Mouse (Mus musculus) midbrain, embryonic 10.5 days (tissue): ENCODE results near the gene Gm20388. TPM values are rescaled to one million over a fixed set of nuclear protein-coding genes. Genes with fewer than 3 reads are reported as not detected.

ENCODE experiments used
- DNase-seq: peaks from one replicate; pipeline ENCODE4 v3.0.0-alpha.2; 2017; ENCODE audit warnings: low spot score
- H3K27ac ChIP-seq: fragments of 300-500 bp; sonication (generic); replicated peaks from 2 replicates; pipeline ENCODE4 v1.5.1; 2016; ENCODE audit warnings: mild to moderate bottlenecking
- H3K27me3 ChIP-seq: fragments of 300-500 bp; sonication (generic); 2 replicates; pipeline ENCODE4 v1.6.1; 2016; ENCODE audit warnings: low read depth, mild to moderate bottlenecking; ENCODE audit not compliant: poor library complexity, severe bottlenecking
- H3K36me3 ChIP-seq: fragments of 300-500 bp; sonication (generic); 2 replicates; pipeline ENCODE4 v1.6.1; 2016; ENCODE audit warnings: mild to moderate bottlenecking, moderate library complexity
- H3K4me1 ChIP-seq: fragments of 300-500 bp; sonication (generic); 2 replicates; pipeline ENCODE4 v1.6.1; 2016
- H3K4me3 ChIP-seq: fragments of 300-500 bp; sonication (generic); 2 replicates; pipeline ENCODE4 v1.5.1; 2016; ENCODE audit warnings: mild to moderate bottlenecking, moderate library complexity
- H3K9me3 ChIP-seq: fragments of 300-500 bp; sonication (generic); replicated peaks from 2 replicates; pipeline ENCODE4 v1.6.1; 2016; ENCODE audit warnings: mild to moderate bottlenecking
- WGBS: fragments of 180-500 bp; shearing (Covaris S2); methylation state at CpG from one replicate; pipeline ENCODE4 v1.1.7; 2016; 5-methylcytosine and 5-hydroxymethylcytosine counted together
- polyA plus RNA-seq: library from polyadenylated mRNA; unstranded; fragments of >200 nt; fragmentation: Nextera tagmentation; extraction: Ambion mirVana; gene quantifications from 2 replicates; pipeline ENCODE4 v1.2.1, GENCODE M21; 2016

Gm20388 gene
- polyA plus RNA-seq, 1 experiment from 2014 or later = 7.1 TPM

DNA sequence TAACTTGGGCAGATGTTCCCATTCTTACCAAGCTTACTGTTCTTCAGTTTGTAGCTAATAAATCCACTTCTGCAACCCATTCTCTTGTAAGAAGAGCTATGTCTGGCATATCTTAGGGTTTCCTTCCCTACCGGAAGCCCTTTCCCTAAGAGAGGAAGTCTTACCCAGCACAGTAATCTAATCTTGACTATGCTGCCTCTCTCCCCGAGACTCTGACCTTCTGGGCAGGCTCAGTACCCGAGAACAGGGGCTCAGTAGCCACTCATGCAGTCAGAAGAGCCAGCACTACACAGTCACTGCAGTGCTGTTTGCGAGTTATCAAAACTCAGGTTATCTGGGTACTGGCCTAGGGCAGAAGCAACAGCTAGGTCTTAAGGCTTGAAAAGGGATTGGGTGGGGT is 2987.4 kb downstream of the Gm20388 start:
- no peak for DNase-seq
- no peaks in the 10 kb centered on the region for H3K9me3 ChIP-seq
- H3K4me3 ChIP-seq = no peak overlapping the region
- no peaks in the 10 kb centered on the region for H3K27me3 ChIP-seq
- H3K4me1 ChIP-seq = peaks cover 9% of the 10 kb centered on the region
- no peak overlapping the region for H3K27ac ChIP-seq
- WGBS = 89% methylated on average over 4 of the region's 4 CpGs
- H3K36me3 ChIP-seq = peaks cover 80% of the 10 kb centered on the region

- Histone ChIP-seq H3K4me3 (no peak overlapping the region), H3K36me3 (peaks cover 76% of the 10 kb centered on the region), H3K9me3 (no peaks in the 10 kb centered on the region), H3K4me1 (peaks cover 12% of the 10 kb centered on the region), H3K27me3 (no peaks in the 10 kb centered on the region), H3K27ac (no peak overlapping the region)
- 96% methylated on average over 12 of the region's 12 CpGs for WGBS
- no peak for DNase-seq
These were observed 2987.8 kb downstream of the Gm20388 start for GRCm38 (mm10) chr8:122898473-122898872.

DNA sequence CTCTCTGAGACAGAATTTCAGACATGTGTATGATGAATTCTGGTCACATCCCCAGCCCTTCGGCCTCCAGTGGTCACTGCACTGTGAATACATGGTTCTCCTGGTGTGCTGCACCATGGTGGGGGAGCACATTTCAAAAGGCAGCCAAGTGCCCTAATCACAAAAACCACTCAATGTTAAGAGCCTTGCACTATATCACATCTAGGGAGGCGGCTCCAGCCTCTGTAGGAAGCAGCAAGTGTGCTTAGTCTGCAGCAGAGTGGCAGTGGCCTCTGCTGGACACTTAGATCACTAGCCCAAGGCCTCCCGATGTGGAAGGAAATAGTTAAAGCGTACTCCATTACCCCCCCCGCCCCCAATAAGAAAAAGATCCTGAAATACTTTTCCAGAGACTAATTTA is 2988.4 kb downstream of the Gm20388 start:
- Histone ChIP-seq H3K9me3 (no peaks in the 10 kb centered on the region), H3K4me3 (no peak overlapping the region), H3K36me3 (peaks cover 69% of the 10 kb centered on the region), H3K27me3 (no peaks in the 10 kb centered on the region), H3K27ac (no peak overlapping the region), H3K4me1 (peaks cover 17% of the 10 kb centered on the region)
- DNase-seq = no peak
- 89% methylated on average over 5 of the region's 5 CpGs for WGBS

DNA sequence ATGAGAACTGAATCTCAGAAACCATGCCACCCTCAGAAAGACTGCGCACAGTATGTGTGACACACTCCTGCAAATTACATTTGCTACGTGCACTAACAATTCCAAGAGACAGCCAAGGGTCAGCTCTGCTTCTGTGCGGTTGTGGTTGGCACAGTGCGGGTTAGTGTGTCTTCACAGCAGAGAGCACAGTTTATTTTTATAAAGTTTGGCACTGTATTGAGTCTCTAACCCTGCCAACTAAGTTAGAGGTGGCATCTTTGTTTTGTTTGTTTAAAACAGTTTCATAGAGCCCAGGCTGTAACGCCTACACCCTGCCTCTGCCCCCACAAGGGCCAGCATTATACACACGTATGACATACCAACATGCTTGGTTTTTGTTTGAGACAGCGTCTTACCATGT is 2990.8 kb downstream of the Gm20388 start:
- H3K9me3 ChIP-seq = no peaks in the 10 kb centered on the region
- H3K27me3 ChIP-seq = no peaks in the 10 kb centered on the region
- H3K27ac ChIP-seq = no peak overlapping the region
- H3K36me3 ChIP-seq = peaks cover 56% of the 10 kb centered on the region
- DNase-seq = no peak
- 95% methylated on average over 7 of the region's 7 CpGs for WGBS
- peaks cover 30% of the 10 kb centered on the region for H3K4me1 ChIP-seq
- H3K4me3 ChIP-seq = no peak overlapping the region

- 89% methylated on average over 8 of the region's 8 CpGs for WGBS
- Histone ChIP-seq H3K9me3 (no peaks in the 10 kb centered on the region), H3K27ac (no peak overlapping the region), H3K36me3 (peaks cover 53% of the 10 kb centered on the region), H3K4me3 (no peak overlapping the region), H3K27me3 (no peaks in the 10 kb centered on the region), H3K4me1 (peaks cover 30% of the 10 kb centered on the region)
- no peak for DNase-seq
These were observed 2991.4 kb downstream of the Gm20388 start for GRCm38 (mm10) chr8:122901892-122902515.

DNA sequence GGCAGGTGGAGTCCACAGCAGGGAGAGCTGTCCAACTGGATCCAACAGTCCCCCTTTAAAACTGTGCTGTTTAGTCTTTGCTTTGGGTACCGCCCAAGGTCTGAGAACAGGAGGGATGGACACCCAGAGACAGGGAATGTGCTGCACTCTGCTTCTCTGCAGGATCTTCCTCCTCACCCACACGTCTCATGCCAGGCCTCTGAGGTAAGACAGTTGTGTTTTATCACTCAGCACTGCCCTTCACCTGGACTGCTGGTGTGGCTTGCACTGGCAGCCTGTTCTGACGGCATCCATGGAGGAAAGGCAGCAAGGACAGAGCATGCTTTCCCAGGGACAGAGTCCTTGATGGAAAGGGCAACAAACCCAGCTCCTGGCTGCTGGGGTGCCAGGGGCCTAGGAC is 2991.9 kb downstream of the Gm20388 start:
- Histone ChIP-seq H3K4me1 (peaks cover 30% of the 10 kb centered on the region), H3K27me3 (no peaks in the 10 kb centered on the region), H3K4me3 (no peak overlapping the region), H3K36me3 (peaks cover 53% of the 10 kb centered on the region), H3K9me3 (no peaks in the 10 kb centered on the region), H3K27ac (no peak overlapping the region)
- 71% methylated on average over 3 of the region's 3 CpGs for WGBS
- DNase-seq = no peak

DNA sequence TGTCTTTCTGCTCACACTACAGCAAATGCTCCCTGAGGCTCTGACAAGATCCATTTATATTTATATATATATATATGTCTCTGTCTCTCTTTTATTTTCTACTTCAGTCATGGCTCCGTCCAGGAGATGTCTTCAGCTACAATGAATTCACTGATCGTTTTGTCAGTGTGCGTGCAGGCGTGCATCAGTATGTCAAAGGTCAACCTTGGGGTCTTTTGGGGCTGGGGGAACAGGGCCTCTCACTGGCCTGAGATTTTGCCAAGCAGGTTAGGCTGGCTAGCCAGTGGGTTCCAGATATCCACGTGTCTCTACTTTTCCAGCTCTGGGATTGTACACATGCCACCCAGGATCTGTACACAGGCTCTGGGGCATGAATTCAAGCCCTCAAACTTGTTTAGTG is 2992.4 kb downstream of the Gm20388 start:
- no peak overlapping the region for H3K27ac ChIP-seq
- no peaks in the 10 kb centered on the region for H3K27me3 ChIP-seq
- H3K36me3 ChIP-seq = peaks cover 53% of the 10 kb centered on the region

GRCm38 (mm10) chr8:122904496-122904895 is 2993.9 kb downstream of the Gm20388 start:
- Histone ChIP-seq H3K27ac (no peak overlapping the region), H3K9me3 (no peaks in the 10 kb centered on the region), H3K4me3 (no peak overlapping the region), H3K4me1 (peaks cover 31% of the 10 kb centered on the region), H3K27me3 (no peaks in the 10 kb centered on the region), H3K36me3 (peaks cover 49% of the 10 kb centered on the region)
- 90% methylated on average over 11 of the region's 11 CpGs for WGBS
- no peak for DNase-seq

More for the DNA sequence above, 2992.4 kb downstream of the Gm20388 start:
- H3K9me3 ChIP-seq = no peaks in the 10 kb centered on the region
- 27% methylated on average over 5 of the region's 5 CpGs for whole genome bisulfite sequencing
- DNase-seq = no peak
- no peak overlapping the region for H3K4me3 ChIP-seq
- peaks cover 30% of the 10 kb centered on the region for H3K4me1 ChIP-seq

GRCm38 (mm10) chr8:122905346-122905745 is 2994.7 kb downstream of the Gm20388 start:
- no peaks in the 10 kb centered on the region for H3K27me3 ChIP-seq
- H3K4me3 ChIP-seq = no peak overlapping the region
- H3K9me3 ChIP-seq = no peaks in the 10 kb centered on the region
- peaks cover 39% of the 10 kb centered on the region for H3K4me1 ChIP-seq
- no peak overlapping the region for H3K27ac ChIP-seq
- H3K36me3 ChIP-seq = peaks cover 45% of the 10 kb centered on the region
- WGBS = 92% methylated on average over 4 of the region's 4 CpGs
- no peak for DNase-seq

DNA sequence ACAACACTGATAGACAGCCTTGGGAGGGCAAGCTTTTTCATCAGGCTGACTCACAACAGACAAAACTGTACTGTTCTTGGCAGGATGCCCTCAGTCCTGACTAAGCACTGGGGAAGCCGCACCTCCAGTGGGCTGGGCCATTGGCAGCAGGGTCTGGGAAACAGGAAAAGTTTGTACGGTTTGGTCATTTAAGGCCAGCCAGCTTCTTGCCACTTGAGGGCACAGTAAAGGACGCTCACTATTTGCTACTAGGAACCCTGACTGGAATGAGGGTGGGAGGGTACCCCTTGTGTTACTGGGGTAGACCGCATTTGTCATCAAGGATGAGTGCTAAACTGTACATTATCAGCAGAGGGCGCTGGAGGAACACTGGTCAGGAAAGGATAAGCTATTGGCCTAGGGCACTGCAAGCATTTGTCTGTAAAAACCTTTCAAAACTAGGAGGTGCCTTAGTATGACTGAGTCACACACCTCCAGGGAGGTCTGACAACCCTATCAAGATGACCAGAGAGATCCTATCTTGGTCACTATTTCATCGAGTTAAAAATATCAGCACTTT is 2995.9 kb downstream of the Gm20388 start:
- no peaks in the 10 kb centered on the region for H3K27me3 ChIP-seq
- WGBS = 63% methylated on average over 6 of the region's 6 CpGs
- H3K4me1 ChIP-seq = peaks cover 39% of the 10 kb centered on the region
- no peaks in the 10 kb centered on the region for H3K9me3 ChIP-seq
- peaks cover 41% of the 10 kb centered on the region for H3K36me3 ChIP-seq
- no peak overlapping the region for H3K27ac ChIP-seq
- H3K4me3 ChIP-seq = no peak overlapping the region
- peak; percentile 65 for DNase-seq

DNA sequence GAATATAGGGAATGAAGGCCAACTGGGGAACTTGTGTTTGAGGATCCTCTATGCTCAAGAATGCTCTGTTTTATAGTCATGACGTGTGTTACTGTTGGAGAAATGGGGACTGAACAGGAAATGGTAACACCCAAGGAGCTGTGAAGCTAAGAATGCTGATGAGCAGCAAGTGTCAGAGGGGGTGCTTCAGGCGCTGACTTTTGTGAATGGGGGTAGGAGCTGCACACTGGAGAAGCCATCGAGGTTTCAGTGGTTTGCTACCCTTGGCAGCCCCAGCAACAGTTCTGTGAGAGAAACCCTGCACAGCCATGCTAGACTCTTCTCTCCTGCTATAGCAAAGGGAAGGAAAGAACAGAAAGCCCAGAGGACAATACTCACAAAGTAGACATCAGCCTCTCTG is 3001.5 kb downstream of the Gm20388 start:
- H3K9me3 ChIP-seq = no peaks in the 10 kb centered on the region
- H3K36me3 ChIP-seq = peaks cover 73% of the 10 kb centered on the region
- no peak overlapping the region for H3K27ac ChIP-seq
- H3K27me3 ChIP-seq = no peaks in the 10 kb centered on the region
- peaks cover 9% of the 10 kb centered on the region for H3K4me1 ChIP-seq
- WGBS = 87% methylated on average over 3 of the region's 3 CpGs
- DNase-seq = no peak
- no peak overlapping the region for H3K4me3 ChIP-seq

DNA sequence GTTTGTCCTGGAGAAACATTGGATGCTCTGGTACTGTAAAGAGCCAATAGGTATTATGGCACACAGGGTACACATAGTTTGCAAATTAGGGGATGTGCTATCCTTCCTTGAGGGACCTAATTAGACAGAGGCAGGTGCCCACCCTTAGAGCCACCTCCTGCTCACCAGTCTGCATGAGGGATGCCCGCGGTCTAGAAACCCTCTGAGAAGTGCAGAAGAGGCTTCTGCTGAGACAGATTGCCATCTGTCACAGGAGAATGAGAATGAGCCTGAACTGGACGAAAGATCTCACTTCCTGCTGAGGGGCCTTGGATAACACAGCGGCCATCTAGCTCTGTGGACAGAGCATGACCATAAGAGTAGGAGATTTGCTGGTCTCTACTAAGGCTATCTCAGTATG is 3002.2 kb downstream of the Gm20388 start:
- Histone ChIP-seq H3K4me3 (no peak overlapping the region), H3K4me1 (peaks cover 15% of the 10 kb centered on the region), H3K9me3 (no peaks in the 10 kb centered on the region), H3K27ac (no peak overlapping the region), H3K27me3 (no peaks in the 10 kb centered on the region), H3K36me3 (peaks cover 66% of the 10 kb centered on the region)
- 93% methylated on average over 4 of the region's 4 CpGs for WGBS
- DNase-seq = no peak

DNA sequence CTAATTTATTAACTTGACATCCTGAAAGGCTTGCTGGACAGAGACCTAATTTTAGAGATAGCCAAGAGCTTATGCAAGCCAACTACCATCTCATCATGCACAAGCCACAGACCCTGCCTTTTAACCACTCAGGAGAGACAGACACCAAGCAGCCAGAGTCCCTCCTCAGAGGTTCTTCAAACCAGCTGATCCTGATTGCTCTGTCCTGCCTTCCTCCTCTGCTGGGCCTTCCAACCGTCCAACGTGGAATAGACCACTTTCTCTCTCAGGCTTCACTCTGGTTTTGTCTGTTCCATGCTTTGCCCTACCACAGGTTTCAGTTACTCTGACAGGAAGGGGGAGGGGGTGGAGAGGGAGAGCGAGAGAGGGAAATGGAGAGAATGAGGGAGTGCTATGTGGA is 3006.1 kb downstream of the Gm20388 start:
- H3K36me3 ChIP-seq = peaks cover 44% of the 10 kb centered on the region
- H3K4me3 ChIP-seq = no peak overlapping the region
- no peak overlapping the region for H3K27ac ChIP-seq
- H3K4me1 ChIP-seq = peaks cover 32% of the 10 kb centered on the region
- H3K27me3 ChIP-seq = no peaks in the 10 kb centered on the region
- DNase-seq = no peak
- 77% methylated on average over 3 of the region's 3 CpGs for WGBS
- no peaks in the 10 kb centered on the region for H3K9me3 ChIP-seq
